Mouse (Mus musculus) T-helper 1 cell (primary cell): ENCODE results near the gene Habp2.

Experiments
- in situ Hi-C: fragments of 300-600 bp; cut with MboI, MseI; formaldehyde crosslinking; loops from one replicate; pipeline ENCODE4 v1.15.1; 2025; ENCODE audit warnings: high pct_unique_total_duplicates

Habp2 gene

DNA sequence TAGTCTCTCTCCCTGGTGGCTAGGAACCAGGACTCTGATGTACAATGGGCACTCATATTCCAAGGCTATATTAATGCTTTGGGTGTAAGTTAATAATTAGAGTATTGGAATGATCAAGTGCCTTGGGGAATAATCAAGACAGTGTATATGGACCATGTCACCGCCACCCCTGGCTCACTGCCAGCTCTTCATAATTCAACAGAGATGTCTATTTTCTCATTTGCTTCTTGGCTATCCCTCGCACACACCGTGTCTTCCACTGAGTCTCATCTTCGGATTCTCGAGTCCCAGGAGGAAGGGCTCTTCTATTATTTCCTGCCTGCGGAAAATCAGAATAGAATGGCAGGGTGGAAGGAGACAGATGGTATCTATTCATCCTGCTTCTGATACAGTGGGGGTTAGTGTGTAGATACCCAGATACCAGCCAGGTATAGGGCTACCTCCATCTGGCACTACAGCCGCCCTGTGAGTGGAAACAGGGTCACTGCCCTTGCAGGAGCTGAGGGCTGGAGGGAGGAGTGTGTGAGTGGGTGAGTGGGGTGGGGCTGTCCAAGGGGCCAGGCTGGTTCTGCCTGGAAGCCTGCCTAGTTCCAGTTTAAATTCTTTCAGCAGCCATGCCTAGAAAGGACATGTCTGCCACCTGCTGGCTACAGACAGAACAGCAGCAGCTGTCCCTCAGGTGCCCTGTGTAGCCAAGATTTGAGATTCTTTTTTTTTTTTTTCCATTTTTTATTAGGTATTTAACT is 7.9 kb downstream of the Habp2 start:
- in situ Hi-C loops: no loop called here

GRCm38 (mm10) chr19:56296668-56297067 is 9.7 kb downstream of the Habp2 start:
- in situ Hi-C loops: no loop called here

- in situ Hi-C loops: no loop called here
Measured at GRCm38 (mm10) chr19:56297264-56297663, 10.3 kb downstream of the Habp2 start.

DNA sequence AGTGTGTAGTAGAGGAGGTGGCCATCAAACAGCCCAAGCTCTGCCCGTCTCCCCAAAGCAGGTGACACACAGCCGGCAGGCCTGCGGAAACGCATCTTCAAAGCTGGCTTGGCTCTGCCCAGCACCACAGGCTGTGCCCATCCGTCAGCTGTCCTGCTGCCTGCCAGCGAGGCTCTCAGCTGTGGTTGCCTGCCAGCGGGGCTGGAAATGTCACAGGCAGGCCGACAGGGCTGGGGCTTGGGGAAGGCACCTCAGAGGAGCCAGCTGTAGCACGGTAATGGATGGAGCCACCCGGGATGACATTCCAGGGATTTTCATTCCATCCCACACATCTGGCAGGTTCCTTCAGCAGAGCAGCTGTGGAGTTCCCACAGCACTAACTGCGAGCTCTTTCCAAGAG is 13.9 kb downstream of the Habp2 start:
- in situ Hi-C loops: loop anchor here (5.0 kb wide), 1 partner anchor 49 kb away; no protein-coding TSS in a partner anchor

DNA sequence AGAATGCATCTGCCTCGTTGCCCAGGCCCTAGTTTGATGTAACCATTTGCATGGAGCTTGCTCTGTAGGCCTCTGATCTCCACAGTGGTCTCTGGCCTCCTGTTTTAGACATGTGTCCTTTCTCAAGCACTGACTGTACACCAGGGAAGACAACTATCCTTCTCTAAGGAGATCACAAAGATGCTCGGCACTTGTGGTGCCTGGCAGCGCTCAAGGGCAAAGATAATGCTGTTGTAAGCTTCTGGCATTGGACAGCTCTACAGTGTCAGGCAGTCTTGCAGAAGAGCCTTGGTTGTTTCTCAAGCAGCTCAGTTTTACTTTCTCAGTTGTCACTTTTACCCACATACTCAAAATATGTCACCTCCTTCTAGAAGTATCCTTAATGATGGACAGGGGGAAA is 29.6 kb downstream of the Habp2 start:
- in situ Hi-C loops: loop anchor here (10.0 kb wide), 1 partner anchor 58 kb away; no protein-coding TSS in a partner anchor

- in situ Hi-C loops: loop anchor here (10.0 kb wide), 1 partner anchor 56 kb away; no protein-coding TSS in a partner anchor
Measured at GRCm38 (mm10) chr19:56319219-56319618, 32.3 kb downstream of the Habp2 start.

DNA sequence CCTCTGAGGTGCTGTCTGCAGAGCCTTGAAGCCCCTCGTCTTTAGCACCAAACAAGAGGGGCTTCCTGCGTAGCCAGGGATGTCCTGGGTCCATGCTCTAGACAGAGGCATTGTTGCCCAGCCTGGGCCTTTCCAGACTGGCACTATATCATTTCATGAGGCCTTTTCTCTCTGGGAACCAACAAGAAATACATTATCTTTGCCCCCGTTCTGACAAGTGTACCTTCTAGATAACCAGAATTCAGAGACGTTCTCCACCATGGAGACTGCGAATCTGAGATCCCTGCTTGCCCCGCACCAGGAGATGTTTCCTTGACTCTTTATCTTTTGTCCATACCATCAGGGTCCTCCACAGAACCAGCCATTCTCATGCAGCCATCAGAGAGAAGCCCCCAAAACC is 32.7 kb downstream of the Habp2 start:
- in situ Hi-C loops: loop anchor here (10.0 kb wide), 1 partner anchor 55 kb away; no protein-coding TSS in a partner anchor

- in situ Hi-C loops: no loop called here
Measured at GRCm38 (mm10) chr19:56320186-56320860, 33.4 kb downstream of the Habp2 start.

DNA sequence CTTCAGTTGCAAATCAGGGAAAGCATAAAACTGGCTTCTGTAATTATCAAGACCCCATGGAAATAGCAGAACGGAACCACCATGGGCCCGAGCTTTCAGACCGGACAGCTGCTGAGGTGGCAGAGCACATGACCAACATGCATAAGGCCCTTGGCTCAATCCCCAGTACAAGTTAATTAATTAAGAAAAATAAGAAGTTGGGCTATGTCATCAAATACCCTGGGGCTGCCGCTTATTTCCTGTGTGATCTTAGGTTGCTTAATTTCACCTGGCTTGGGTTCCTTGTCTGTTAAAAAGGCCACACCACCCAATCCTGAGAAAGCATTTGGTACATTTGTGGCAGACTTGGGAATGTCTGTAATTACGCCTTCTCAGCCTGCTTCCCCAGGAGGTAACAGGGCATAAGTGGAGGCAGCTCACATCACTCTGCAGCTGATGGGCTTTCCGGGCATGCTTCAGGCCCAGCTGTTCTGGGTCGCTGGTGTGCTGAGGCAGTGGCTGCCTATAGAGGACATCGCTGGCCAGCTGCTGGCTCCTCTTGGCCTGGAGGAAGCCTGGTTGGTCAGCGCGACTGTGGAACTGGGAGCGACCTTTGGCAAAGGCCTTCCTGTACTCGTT is 34.5 kb downstream of the Habp2 start:
- in situ Hi-C loops: no loop called here

GRCm38 (mm10) chr19:56325676-56326075 is 38.7 kb downstream of the Habp2 start:
- in situ Hi-C loops: no loop called here

DNA sequence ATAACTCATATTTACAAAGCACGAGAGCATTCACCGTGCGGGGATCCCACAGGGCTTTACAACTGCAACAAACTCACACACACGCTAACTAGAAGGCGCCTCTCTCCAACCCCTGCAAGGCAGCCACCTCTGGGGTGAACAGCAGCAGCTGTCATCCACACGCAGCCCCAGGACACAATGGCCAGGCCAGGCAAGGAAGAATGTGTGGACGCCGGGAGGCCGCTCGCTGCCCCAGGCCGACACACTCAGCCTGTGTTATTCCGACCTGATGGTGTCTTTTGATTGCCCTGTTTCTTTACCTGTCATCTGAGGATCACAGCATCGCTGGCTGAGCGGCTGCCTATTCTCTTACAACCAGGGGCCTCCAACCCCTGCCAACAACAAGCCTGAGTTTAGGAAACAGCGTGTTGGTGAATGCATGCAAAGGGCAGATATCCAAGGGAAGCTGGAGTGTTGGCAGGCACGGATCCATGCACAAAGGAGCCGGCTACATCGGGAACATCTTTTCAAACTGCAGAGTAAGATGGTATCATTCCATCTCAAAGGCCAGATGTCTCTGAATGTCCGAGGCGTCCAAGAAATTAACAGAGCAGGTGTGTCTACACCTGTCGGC is 39.4 kb downstream of the Habp2 start:
- in situ Hi-C loops: no loop called here

DNA sequence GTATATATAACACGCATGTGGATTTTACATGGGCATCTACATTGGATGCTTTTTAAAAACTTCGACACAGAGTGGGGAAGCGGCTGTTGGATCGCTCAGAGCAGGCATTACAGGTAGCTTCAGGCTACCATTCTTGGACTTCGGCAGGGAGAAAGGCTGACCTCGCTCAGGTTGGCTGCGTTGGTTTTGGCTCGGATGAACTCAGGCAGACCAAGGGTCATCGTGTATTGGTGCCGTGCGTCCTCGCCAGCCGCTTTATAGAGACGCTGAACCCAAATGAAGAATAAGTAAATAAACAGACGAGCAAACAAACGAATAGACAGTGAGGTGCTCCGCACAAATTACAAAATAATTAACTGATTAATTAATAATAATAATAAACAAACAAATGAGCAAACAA is 49.4 kb downstream of the Habp2 start:
- in situ Hi-C loops: no loop called here

DNA sequence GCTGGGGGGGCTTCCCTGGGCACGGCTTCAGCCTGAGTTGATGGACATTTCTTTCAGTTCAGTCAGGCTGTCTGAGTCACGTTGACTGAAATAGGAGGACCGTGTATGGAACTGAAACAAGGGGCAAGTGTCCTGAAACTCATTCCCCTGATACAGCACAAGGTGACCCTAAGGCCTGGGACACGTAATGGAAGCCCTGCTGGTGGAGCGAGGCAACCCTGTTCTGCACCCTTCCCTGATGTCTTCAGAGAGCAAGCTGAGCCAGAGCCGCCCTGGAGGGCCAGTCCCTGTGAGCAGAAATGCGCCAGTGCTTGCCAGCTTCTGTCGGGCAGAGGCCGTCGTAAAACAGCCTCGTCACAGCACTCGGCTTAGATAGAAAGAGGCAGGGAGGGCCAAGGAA is 49.9 kb downstream of the Habp2 start:
- in situ Hi-C loops: no loop called here

DNA sequence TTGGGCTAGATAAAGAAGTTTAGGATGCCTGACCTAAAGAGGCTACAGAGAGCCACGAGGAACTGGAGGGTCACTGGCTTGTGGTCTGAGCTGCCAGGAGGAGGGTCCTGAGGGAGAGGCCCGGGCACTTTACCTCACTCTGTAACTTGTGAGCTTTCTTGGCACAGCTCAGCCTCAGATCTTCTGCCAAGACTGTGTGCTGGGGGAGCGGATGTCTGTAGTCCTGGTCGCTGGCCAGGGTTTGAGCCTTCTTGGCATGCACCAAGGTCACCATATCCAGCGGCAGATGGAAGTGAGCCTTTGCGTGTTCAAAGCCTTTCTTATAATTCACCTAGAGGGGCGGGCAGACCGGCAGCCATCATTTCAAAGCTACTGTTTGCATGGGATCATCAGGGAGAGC is 55.1 kb downstream of the Habp2 start:
- in situ Hi-C loops: no loop called here

GRCm38 (mm10) chr19:56343869-56344563 is 57.1 kb downstream of the Habp2 start:
- in situ Hi-C loops: no loop called here

GRCm38 (mm10) chr19:56346016-56346415 is 59.1 kb downstream of the Habp2 start:
- in situ Hi-C loops: no loop called here

- in situ Hi-C loops: no loop called here
Measured at GRCm38 (mm10) chr19:56346750-56347149, 59.8 kb downstream of the Habp2 start.

DNA sequence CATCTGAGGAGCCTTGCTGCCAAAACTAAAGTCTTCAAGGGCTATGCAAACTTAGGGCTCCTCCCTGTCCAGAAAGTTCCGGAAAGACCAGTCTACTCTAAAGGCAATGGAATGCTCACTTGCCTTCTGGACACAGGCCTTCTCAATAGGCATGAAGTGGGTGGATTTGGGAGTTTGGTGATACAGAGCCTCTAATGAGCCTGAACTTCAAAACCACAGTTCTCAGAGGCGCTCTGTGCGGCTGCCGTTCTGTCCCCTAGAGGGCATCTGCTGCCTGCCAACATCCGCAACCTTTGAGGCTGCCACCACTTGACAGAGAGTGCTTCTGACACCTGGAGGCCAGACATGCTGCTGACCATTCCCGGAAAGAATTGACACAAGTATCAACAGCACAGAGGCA is 62.4 kb downstream of the Habp2 start:
- in situ Hi-C loops: no loop called here

GRCm38 (mm10) chr19:56353689-56354088 is 66.8 kb downstream of the Habp2 start:
- in situ Hi-C loops: no loop called here

- in situ Hi-C loops: no loop called here
Measured at GRCm38 (mm10) chr19:56355201-56355600, 68.3 kb downstream of the Habp2 start.
